Mouse (Mus musculus) hindbrain, embryonic 13.5 days (tissue): ENCODE data around the gene Plekhh3. TPM values are rescaled to one million over a fixed set of nuclear protein-coding genes. Genes with fewer than 3 reads are reported as not detected.

ENCODE experiments used
- ATAC-seq: fragments of 200-750 bp; cut with Nextera tagmentation; 2 replicates; pipeline ENCODE4 v1.8.0; 2017; ENCODE audit warnings: moderate TSS enrichment; ENCODE audit not compliant: low FRiP score
- H3K27ac ChIP-seq: fragments of 300-500 bp; sonication (generic); 2 replicates; pipeline ENCODE4 v1.5.1; 2015; ENCODE audit warnings: inconsistent platforms, mild to moderate bottlenecking, moderate library complexity
- H3K27me3 ChIP-seq: fragments of 300-500 bp; sonication (generic); 2 replicates; pipeline ENCODE4 v1.6.1; 2015; ENCODE audit warnings: mild to moderate bottlenecking, inconsistent platforms
- H3K36me3 ChIP-seq: fragments of 300-500 bp; sonication (generic); 2 replicates; pipeline ENCODE4 v1.6.1; 2015; ENCODE audit warnings: mild to moderate bottlenecking, inconsistent platforms
- H3K4me1 ChIP-seq: fragments of 300-500 bp; sonication (generic); replicated peaks from 2 replicates; pipeline ENCODE4 v1.6.1; 2015; ENCODE audit warnings: inconsistent platforms
- H3K4me2 ChIP-seq: fragments of 300-500 bp; sonication (generic); 2 replicates; pipeline ENCODE4 v1.6.1; 2015; ENCODE audit warnings: inconsistent platforms, mild to moderate bottlenecking, moderate library complexity
- H3K4me3 ChIP-seq: fragments of 300-500 bp; sonication (generic); 2 replicates; pipeline ENCODE4 v1.5.1; 2015; ENCODE audit warnings: mild to moderate bottlenecking, inconsistent platforms
- H3K9ac ChIP-seq: fragments of 300-500 bp; sonication (generic); 2 replicates; pipeline ENCODE4 v1.6.1; 2015; ENCODE audit warnings: mild to moderate bottlenecking, inconsistent platforms
- H3K9me3 ChIP-seq: fragments of 300-500 bp; sonication (generic); 2 replicates; pipeline ENCODE4 v1.6.1; 2016; ENCODE audit warnings: inconsistent platforms
- WGBS: fragments of 180-500 bp; shearing (Covaris S2); methylation state at CpG from one replicate; pipeline ENCODE4 v1.1.7; 2015; 5-methylcytosine and 5-hydroxymethylcytosine counted together
- polyA plus RNA-seq: library from polyadenylated mRNA; unstranded; fragments of >200 nt; fragmentation: Nextera tagmentation; extraction: Ambion mirVana; gene quantifications from 2 replicates; pipeline ENCODE4 v1.2.1, GENCODE M21; 2015

Gene Plekhh3
- polyA plus RNA-seq, 1 experiment from 2014 or later = 10.2 TPM

DNA sequence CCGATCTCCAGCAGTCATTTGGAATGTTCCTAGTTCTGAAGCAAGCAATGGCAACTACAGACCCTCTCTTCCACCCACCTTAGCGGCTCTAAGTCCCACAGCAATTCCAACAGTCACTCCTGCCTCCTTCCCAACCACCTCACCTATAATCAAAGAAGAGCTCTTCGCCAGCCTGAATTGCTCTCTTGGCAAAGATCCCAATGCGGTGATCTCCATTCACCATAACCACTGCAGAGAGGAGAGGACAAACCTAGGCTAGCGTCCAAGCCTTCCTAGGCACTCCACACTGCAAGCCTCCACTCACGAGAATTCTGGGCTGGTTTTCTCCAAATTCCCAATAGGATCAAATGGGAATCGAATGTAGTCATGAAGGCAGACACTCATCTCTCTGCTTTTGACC lies 21.9 kb upstream of the Plekhh3 start:
- H3K9ac ChIP-seq = no peak overlapping the region
- H3K27me3 ChIP-seq = no peaks in the 10 kb centered on the region
- H3K4me3 ChIP-seq = no peak overlapping the region
- H3K36me3 ChIP-seq = peaks cover 64% of the 10 kb centered on the region
- no peak overlapping the region for H3K4me2 ChIP-seq
- 89% methylated on average over 7 of the region's 7 CpGs for WGBS
- H3K27ac ChIP-seq = no peak overlapping the region
- H3K9me3 ChIP-seq = no peaks in the 10 kb centered on the region
- H3K4me1 ChIP-seq = peaks cover 32% of the 10 kb centered on the region
- no peak for ATAC-seq

DNA sequence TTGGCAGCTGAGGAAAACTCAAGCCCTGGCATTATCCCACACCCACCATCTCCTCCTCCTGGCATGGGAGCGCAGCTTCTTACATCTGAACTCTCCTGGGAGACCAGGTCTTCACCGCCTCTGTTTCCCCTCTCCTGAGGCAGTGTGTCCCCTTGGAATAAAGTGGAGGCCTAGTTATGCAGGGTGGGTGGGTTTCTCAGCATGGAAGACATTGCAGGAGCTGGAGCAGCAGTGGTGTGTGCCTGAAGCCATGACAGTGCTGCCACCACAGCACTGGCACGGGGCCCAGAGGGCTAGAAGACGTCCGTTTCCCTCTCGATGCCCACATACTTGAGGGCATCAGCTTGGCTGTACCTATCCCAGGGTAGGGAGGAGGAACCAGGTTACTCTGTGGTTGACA lies 21.5 kb upstream of the Plekhh3 start:
- H3K9me3 ChIP-seq = no peaks in the 10 kb centered on the region
- H3K27ac ChIP-seq = no peak overlapping the region
- 95% methylated on average over 6 of the region's 6 CpGs for WGBS
- H3K36me3 ChIP-seq = peaks cover 60% of the 10 kb centered on the region
- ATAC-seq = no peak
- H3K4me1 ChIP-seq = peaks cover 32% of the 10 kb centered on the region
- no peak overlapping the region for H3K9ac ChIP-seq
- H3K4me2 ChIP-seq = no peak overlapping the region
- H3K4me3 ChIP-seq = no peak overlapping the region
- H3K27me3 ChIP-seq = no peaks in the 10 kb centered on the region

DNA sequence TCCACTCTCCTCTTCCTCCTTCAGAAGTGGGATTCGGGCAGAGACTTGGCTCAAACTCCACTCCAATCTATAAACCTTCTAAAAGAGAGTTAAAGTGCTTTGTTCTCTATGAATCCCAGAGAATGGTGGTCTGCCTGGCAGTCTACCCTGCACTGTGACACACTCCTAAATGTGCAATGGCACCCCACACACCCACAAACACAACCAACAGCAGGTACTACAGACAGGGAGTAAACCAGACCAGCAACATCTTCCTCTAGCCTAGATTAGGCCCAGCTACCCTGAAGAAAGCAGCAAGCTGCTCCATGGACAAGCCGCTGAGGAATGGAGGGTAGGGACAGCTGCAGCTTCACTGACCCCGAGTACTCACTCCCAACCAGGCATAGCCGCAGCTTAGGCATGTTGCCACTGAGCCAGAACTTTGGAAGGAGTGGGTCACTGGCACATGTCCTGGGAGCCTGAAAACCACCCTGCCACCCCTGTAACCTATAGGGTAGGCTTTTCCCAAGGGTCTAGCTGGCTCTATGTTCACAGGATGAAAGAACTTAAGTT lies 20.8 kb upstream of the Plekhh3 start:
- peaks cover 58% of the 10 kb centered on the region for H3K36me3 ChIP-seq
- 84% methylated on average over 4 of the region's 4 CpGs for WGBS
- H3K9ac ChIP-seq = no peak overlapping the region
- ATAC-seq = no peak
- H3K4me2 ChIP-seq = no peak overlapping the region
- H3K9me3 ChIP-seq = no peaks in the 10 kb centered on the region
- H3K27ac ChIP-seq = no peak overlapping the region
- H3K27me3 ChIP-seq = no peaks in the 10 kb centered on the region
- H3K4me3 ChIP-seq = no peak overlapping the region
- H3K4me1 ChIP-seq = peaks cover 32% of the 10 kb centered on the region

DNA sequence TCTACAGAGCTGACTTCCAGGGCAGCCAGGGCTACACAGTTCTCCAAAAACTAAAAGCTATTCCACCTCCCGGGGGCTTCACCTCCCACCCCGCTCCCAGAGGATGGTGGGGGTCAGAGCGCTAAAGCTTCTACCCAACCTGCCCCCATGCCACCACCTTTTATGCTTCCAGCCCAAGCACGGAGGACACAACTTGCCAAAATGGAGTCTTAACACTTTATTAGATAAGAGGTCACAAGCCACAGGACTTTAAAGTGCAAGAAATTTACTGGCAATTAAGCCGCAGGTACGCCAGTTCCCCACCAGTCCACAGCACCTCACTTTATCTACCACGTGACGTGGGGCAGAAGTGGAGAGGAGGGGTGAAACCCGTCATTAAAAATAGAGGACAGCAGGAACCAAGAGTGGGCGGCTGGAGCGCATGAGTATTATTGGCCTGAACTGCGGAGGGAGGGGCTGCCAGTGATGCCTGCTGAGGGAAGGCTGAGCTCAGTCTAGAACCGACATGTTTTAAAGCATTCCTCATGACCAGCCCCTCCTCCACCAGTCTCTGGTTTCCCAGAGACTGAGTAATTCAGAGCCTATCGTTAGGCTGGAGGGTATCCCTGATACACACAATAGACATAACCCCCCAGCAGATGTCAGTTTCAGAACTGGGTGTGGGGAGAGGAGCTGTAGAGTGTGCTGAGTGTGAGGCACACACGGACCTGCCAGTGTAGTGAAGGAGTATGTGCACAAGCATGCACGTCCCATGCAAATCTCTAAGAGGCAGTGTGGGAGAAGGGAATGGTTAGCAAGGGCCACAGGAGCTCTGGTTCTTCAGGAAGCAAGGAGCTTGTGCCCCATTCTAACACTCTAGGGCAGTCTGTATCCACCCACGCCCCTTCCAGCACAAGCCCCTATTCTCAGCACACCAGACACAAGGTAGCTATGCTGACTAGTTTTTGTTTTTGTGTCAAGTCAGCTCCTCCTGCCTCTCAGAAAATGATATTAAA lies 20.1 kb upstream of the Plekhh3 start:
- H3K9me3 ChIP-seq = no peaks in the 10 kb centered on the region
- no peak overlapping the region for H3K4me3 ChIP-seq
- no peak overlapping the region for H3K9ac ChIP-seq
- peaks cover 58% of the 10 kb centered on the region for H3K36me3 ChIP-seq
- H3K4me2 ChIP-seq = no peak overlapping the region
- ATAC-seq = no peak
- no peaks in the 10 kb centered on the region for H3K27me3 ChIP-seq
- WGBS = 54% methylated on average over 17 of the region's 17 CpGs
- H3K27ac ChIP-seq = peak overlapping the region; percentile 83
- peaks cover 32% of the 10 kb centered on the region for H3K4me1 ChIP-seq

DNA sequence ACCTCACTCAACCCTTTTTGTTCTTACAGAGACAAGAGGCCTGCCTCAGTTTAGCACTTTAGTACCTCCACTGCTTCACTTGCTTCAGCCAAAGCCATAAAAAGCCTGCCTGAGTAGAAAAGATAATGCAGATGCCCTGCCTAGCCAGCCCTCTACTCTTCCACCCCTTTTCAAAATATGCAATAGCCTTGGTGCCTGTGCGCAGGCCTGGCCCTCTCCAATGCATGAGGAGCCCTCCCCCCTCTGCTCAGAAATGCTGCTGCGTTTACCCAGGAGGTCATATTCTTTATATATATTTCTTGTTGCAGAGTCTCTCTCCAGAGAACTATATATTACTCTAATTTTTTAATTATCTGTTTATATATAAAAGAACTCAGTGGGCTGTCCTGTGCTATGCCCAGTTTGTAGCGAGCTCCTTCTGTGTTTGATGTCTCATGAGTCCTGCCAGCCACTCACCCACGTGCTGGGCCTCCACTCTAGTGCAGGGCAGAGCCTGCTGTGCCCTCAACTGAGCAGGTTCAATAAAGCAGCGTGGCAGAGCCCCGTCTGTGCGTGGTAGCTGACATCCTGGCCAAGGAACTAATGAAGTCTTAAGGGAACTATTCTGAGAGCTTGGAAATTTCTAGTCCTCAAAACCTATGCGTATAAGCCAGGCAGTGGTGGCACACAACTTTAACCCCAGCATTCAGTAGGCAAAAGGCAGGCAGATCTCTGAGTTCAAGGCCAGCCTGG lies 19.2 kb upstream of the Plekhh3 start:
- H3K4me3 ChIP-seq = no peak overlapping the region
- H3K4me2 ChIP-seq = no peak overlapping the region
- no peaks in the 10 kb centered on the region for H3K27me3 ChIP-seq
- peak overlapping the region; percentile 53; the same call in 1 of the 2 replicates for H3K9ac ChIP-seq
- H3K36me3 ChIP-seq = peaks cover 51% of the 10 kb centered on the region
- 0 out of 2 replicates have a peak, but pooled peaks have one; percentile 44 for ATAC-seq
- H3K4me1 ChIP-seq = peaks cover 32% of the 10 kb centered on the region
- WGBS = 37% methylated on average over 8 of the region's 8 CpGs
- H3K9me3 ChIP-seq = no peaks in the 10 kb centered on the region
- H3K27ac ChIP-seq = peak overlapping the region; percentile 83

DNA sequence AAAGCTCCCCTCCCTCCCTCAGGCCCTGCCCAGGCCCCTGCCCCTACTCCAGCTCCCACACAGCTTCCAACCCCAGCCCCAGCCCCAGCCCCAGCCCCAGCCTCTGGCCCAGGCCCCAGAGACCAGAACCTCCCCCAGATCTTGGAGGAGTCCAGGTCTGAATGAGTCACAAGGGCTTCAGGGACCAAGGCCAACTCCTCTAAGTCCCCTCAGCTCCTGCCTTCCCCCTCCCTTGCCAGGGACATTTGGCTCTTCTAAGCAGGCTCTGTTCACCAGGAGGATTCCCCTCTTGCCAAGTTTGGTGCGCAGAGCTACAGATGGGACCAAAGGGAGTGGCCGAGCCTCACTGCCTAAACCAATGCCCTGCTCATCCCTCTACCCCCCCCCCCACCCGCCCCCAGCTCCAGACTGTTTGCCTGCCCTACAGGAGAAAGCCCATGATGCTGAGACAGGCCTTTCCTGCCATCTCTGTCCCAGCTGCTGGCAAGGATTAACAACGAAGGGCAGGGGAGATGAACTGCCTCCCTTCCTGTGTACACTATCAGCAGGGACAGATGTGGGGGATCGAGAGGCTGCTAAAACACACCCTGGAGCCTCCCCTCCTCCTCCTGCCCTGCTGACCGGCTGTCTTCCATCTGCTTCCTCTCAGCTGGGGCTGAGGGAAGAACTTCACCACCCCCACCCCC lies 18.5 kb upstream of the Plekhh3 start:
- H3K4me1 ChIP-seq = peaks cover 32% of the 10 kb centered on the region
- peak; percentile 70 for ATAC-seq
- WGBS = 6% methylated on average over 6 of the region's 6 CpGs
- H3K9me3 ChIP-seq = no peaks in the 10 kb centered on the region
- peaks cover 47% of the 10 kb centered on the region for H3K36me3 ChIP-seq
- H3K9ac ChIP-seq = peak overlapping the region; percentile 53; the same call in 1 of the 2 replicates
- H3K4me2 ChIP-seq = no peak overlapping the region
- peak overlapping the region; percentile 83 for H3K27ac ChIP-seq
- no peaks in the 10 kb centered on the region for H3K27me3 ChIP-seq
- no peak overlapping the region for H3K4me3 ChIP-seq

DNA sequence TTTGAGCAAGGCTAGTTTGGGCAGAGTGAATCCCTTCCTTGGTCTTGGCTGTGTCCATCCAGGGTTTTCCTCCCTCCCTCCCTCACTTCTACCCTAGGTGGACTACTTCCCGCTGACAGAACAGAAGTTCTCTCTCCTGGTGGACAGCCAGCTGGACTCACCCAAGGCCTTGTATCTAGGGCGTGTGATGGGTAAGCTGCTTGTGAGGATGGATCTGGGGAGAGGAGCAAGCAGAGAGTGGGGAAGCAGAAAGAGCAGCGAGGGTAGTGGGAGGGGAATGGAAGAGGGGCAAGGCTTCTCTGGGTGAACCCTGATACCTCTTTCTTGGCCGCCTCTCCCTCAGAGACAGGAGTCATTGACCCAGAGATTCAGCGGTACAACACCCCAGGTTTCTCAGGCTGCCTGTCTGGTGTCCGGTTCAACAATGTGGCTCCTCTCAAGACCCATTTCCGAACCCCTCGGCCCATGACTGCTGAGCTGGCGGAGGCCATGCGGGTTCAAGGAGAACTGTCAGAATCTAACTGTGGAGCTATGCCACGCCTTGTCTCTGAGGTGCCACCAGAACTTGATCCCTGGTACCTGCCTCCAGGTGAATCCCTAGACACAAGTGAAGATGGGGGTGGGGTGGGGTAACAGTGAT lies 17.1 kb upstream of the Plekhh3 start:
- WGBS = 84% methylated on average over 11 of the region's 11 CpGs
- H3K4me3 ChIP-seq = no peak overlapping the region
- 0 out of 2 replicates have a peak overlapping the region, but pooled peaks have one; percentile 25 for H3K9ac ChIP-seq
- H3K27ac ChIP-seq = peak overlapping the region; percentile 83
- peaks cover 35% of the 10 kb centered on the region for H3K36me3 ChIP-seq
- no peak overlapping the region for H3K4me2 ChIP-seq
- peaks cover 32% of the 10 kb centered on the region for H3K4me1 ChIP-seq
- no peaks in the 10 kb centered on the region for H3K9me3 ChIP-seq
- no peaks in the 10 kb centered on the region for H3K27me3 ChIP-seq
- ATAC-seq = no peak

DNA sequence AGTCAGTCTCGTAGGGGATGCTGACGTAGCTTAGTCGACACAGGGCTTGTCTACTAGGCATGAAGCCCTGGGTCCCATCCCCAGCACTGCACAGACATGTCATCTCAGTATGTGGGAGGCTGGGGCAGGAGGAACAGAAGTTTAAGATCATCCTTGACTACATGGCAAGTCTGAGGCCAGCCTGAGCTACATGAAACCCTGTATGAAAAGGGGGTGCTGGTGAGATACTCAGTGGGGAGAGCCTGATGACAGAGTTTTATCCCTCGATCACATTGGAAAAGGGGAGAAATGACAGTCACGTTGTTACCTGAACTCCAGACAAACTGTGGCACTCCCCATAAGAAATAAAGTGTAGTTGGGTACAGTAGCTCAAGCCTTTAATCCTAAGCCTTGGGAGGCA lies 16.4 kb upstream of the Plekhh3 start:
- Histone ChIP-seq H3K4me3 (no peak overlapping the region), H3K9me3 (no peaks in the 10 kb centered on the region), H3K4me2 (no peak overlapping the region), H3K9ac (no peak overlapping the region), H3K27me3 (peaks cover 3% of the 10 kb centered on the region; the same call in 1 of the 2 replicates), H3K4me1 (peaks cover 32% of the 10 kb centered on the region), H3K36me3 (peaks cover 27% of the 10 kb centered on the region), H3K27ac (no peak overlapping the region)
- ATAC-seq = no peak
- WGBS = 96% methylated on average over 5 of the region's 5 CpGs

DNA sequence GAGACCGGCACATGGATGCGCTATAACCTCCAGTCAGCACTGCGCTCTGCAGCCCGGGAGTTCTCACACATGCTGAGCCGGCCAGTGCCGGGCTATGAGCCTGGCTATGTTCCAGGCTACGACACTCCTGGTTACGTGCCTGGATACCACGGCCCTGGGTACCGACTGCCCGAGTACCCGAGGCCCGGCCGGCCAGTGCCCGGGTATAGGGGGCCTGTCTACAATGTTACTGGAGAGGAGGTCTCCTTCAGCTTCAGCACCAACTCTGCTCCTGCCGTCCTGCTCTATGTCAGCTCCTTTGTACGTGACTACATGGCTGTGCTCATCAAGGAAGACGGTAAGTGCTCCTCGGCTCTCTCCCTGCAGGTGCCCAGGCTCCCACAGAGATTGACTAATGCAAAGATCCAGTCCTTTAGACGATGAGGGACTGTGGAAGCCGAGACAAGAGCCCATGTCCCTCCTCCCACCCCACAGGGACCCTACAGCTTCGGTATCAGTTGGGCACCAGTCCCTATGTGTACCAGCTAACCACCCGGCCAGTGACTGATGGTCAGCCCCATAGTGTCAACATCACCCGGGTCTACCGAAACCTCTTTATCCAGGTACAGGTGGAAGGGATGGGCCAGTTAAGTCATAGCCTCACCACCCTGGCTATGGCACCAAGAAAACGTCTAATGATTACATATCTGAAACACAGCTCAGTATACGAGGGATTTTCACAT lies 15.5 kb upstream of the Plekhh3 start:
- Histone ChIP-seq H3K4me2 (no peak overlapping the region), H3K27ac (no peak overlapping the region), H3K27me3 (peaks cover 10% of the 10 kb centered on the region; the same call in 1 of the 2 replicates), H3K4me1 (peaks cover 32% of the 10 kb centered on the region), H3K4me3 (no peak overlapping the region), H3K9ac (no peak overlapping the region), H3K9me3 (no peaks in the 10 kb centered on the region), H3K36me3 (peaks cover 24% of the 10 kb centered on the region)
- 86% methylated on average over 27 of the region's 27 CpGs for whole genome bisulfite sequencing
- ATAC-seq = no peak

DNA sequence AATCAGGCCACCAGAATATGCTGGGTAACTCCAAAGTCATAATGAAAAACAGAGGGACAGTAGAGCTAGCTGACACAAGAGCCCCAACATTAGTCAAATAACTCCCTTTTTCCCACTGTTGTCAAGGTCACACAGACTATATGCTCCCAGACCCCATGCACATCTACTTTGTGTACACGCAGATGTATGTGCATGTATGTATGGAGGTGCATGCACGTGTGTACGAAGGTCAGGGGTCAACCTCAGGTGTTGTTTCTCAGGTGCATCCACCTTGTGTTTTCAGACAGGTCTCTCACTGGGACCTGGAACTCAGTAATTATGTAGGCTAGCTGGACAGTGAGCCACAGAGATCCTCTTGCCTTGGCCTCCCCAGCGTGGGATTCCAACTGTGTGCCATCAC lies 14.3 kb upstream of the Plekhh3 start:
- peaks cover 10% of the 10 kb centered on the region; the same call in 1 of the 2 replicates for H3K27me3 ChIP-seq
- H3K4me2 ChIP-seq = no peak overlapping the region
- H3K27ac ChIP-seq = no peak overlapping the region
- no peak overlapping the region for H3K9ac ChIP-seq
- no peak overlapping the region for H3K4me3 ChIP-seq
- H3K4me1 ChIP-seq = peaks cover 23% of the 10 kb centered on the region
- WGBS = 92% methylated on average over 4 of the region's 4 CpGs
- H3K36me3 ChIP-seq = peaks cover 24% of the 10 kb centered on the region
- no peak for ATAC-seq
- no peaks in the 10 kb centered on the region for H3K9me3 ChIP-seq

DNA sequence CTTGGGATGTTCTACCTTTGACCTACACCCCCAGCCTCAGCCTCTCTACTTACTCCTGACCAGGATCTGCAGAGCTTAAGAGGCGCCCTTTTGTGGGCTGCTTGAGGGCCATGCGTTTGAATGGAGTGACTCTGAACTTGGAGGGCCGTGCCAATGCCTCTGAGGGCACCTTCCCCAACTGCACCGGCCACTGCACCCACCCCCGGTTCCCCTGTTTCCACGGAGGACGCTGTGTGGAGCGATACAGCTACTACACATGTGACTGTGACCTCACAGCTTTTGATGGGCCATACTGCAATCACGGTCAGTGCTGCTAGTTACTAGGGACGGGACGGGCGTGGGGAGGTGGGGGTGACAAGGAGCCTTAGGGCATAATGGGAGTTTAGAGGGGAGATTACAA lies 13.8 kb upstream of the Plekhh3 start:
- Histone ChIP-seq H3K4me2 (no peak overlapping the region), H3K9ac (no peak overlapping the region), H3K27ac (no peak overlapping the region), H3K4me1 (peaks cover 19% of the 10 kb centered on the region), H3K9me3 (no peaks in the 10 kb centered on the region), H3K4me3 (no peak overlapping the region), H3K36me3 (peaks cover 24% of the 10 kb centered on the region), H3K27me3 (peaks cover 10% of the 10 kb centered on the region; the same call in 1 of the 2 replicates)
- no peak for ATAC-seq
- 96% methylated on average over 12 of the region's 12 CpGs for WGBS
